ENCODE assay signal across 24 mouse cellular contexts in the genomic region with DNA sequence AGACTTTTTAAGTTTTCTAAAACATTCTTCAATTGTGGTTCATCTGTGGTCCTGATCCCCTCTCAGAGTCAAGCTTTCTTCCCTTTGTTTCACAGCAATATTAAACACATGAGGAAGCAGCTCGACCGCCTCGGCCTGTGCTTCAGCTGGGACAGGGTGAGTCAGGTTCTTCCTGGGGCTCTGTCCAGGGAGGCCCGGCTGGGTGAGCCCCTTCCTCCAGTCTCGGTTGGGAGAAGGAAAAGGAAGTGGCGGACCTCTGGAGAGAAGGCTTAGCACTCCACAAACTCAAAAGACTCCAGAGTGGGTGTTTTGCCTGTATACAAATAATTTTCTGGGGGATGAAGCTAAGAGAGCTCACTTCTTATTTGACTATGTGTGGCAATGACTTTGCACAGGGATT. TPM values are rescaled to one million over a fixed set of nuclear protein-coding genes. Genes with fewer than 3 reads are reported as not detected.
DNase-seq lines count a peak whose midpoint lies in the region; ATAC-seq and TF ChIP-seq lines count a peak whose summit lies in the region.
"Had no signal": no experiment of that assay in that cellular context is flagged by ENCODE, and none has a peak within 500 bp of the region (broad histone marks: within the 10 kb centered on the region; RNA-seq: fewer than 3 reads in every experiment).

No protein-coding gene starts in this region.

- no peak overlapping the region for H3K9ac ChIP-seq in kidney, embryonic 15.5 days
- no peak overlapping the region for H3K9ac ChIP-seq in limb, embryonic 12.5 days (replicated peaks)
- no peak overlapping the region for H3K9ac ChIP-seq in stomach, embryonic 16.5 days (ENCODE audit: low read length)
- H3K9ac ChIP-seq in stomach, postnatal 0 days (ENCODE audit: low read length), result no peak overlapping the region
- H3K9ac ChIP-seq: embryonic facial prominence, embryonic 12.5 days; embryonic facial prominence, embryonic 15.5 days; forebrain, postnatal 0 days; heart, embryonic 13.5 days; hindbrain, embryonic 14.5 days had no signal

- no peak for TF ChIP-seq CTCF in stomach, postnatal 0 days (IDR thresholded peaks at IDR 0.05; ENCODE audit: low read depth)

- ATAC-seq in kidney, embryonic 15.5 days (replicated peaks; ENCODE audit: low FRiP score), result no peak
- ATAC-seq in limb, embryonic 12.5 days (ENCODE audit: insufficient number of reproducible peaks, insufficient read depth, low FRiP score, low TSS enrichment, low read depth), result no peak
- ATAC-seq in stomach, embryonic 16.5 days (ENCODE audit: insufficient read depth, low FRiP score), result peak; percentile 39; the same call in 1 of the 2 replicates
- no peak for ATAC-seq in stomach, postnatal 0 days (ENCODE audit: low FRiP score, low TSS enrichment)
- ATAC-seq: CD4-positive, CD25-positive, alpha-beta regulatory T cell, adult 4 months; forebrain, embryonic 14.5 days; forebrain, postnatal 0 days had no signal

- H3K4me2 ChIP-seq in kidney, embryonic 15.5 days, result no peak overlapping the region
- no peak overlapping the region for H3K4me2 ChIP-seq in limb, embryonic 12.5 days
- no peak overlapping the region for H3K4me2 ChIP-seq in stomach, embryonic 16.5 days (ENCODE audit: low read depth, low read length)
- H3K4me2 ChIP-seq in stomach, postnatal 0 days (replicated peaks; ENCODE audit: low read depth), result no peak overlapping the region
- H3K4me2 ChIP-seq: embryonic facial prominence, embryonic 12.5 days; embryonic facial prominence, embryonic 15.5 days; heart, embryonic 13.5 days; hindbrain, embryonic 14.5 days had no signal

- H3K36me3 ChIP-seq in kidney, embryonic 15.5 days, result peaks cover 5% of the 10 kb centered on the region; the same call in 1 of the 2 replicates
- peaks cover 5% of the 10 kb centered on the region; the same call in 1 of the 2 replicates for H3K36me3 ChIP-seq in limb, embryonic 12.5 days
- H3K36me3 ChIP-seq in limb, embryonic 10.5 days, result peaks cover 5% of the 10 kb centered on the region; the same call in 1 of the 2 replicates
- H3K36me3 ChIP-seq in stomach, embryonic 16.5 days (ENCODE audit: control insufficient read depth, insufficient read depth, low read length), result no peaks in the 10 kb centered on the region
- H3K36me3 ChIP-seq in stomach, postnatal 0 days (ENCODE audit: control insufficient read depth, insufficient read depth, low read length), result 0 out of 2 replicates have a peak, but pooled peaks cover 1% of the 10 kb centered on the region
- H3K36me3 ChIP-seq: embryonic facial prominence, embryonic 12.5 days had no signal

- H3K9me3 ChIP-seq in kidney, embryonic 15.5 days (replicated peaks), result no peaks in the 10 kb centered on the region
- no peaks in the 10 kb centered on the region for H3K9me3 ChIP-seq in limb, embryonic 12.5 days
- no peaks in the 10 kb centered on the region for H3K9me3 ChIP-seq in limb, embryonic 10.5 days (replicated peaks)
- H3K9me3 ChIP-seq in stomach, embryonic 16.5 days (replicated peaks; ENCODE audit: control insufficient read depth, low read length), result no peaks in the 10 kb centered on the region
- no peaks in the 10 kb centered on the region for H3K9me3 ChIP-seq in stomach, postnatal 0 days (ENCODE audit: control insufficient read depth, low read length)
- H3K9me3 ChIP-seq: embryonic facial prominence, embryonic 12.5 days; embryonic facial prominence, embryonic 15.5 days; heart, embryonic 13.5 days had no signal

- DNase-seq in kidney, adult 8-10 months, result no peak
- no peak for DNase-seq in limb, embryonic 10.5 days (ENCODE audit: low spot score)
- DNase-seq in stomach, postnatal 0 days (ENCODE audit: low spot score), result no peak
- DNase-seq: adrenal gland, adult 2 months; adrenal gland, postnatal 14 days; cerebellum, adult 11 months; cerebellum, adult 2 months; cerebellum, adult 9-11 months; cerebellum, postnatal 25 days; forebrain, postnatal 0 days; gastrocnemius, adult 2 months; gastrocnemius, postnatal 14 days; heart, adult 18-20 months; heart, postnatal 14 days; heart, postnatal 4 days had no signal

- H3K4me3 ChIP-seq in kidney, embryonic 15.5 days (replicated peaks), result no peak overlapping the region
- H3K4me3 ChIP-seq in limb, embryonic 12.5 days (replicated peaks), result no peak overlapping the region
- no peak overlapping the region for H3K4me3 ChIP-seq in limb, embryonic 10.5 days
- no peak overlapping the region for H3K4me3 ChIP-seq in stomach, embryonic 16.5 days (replicated peaks; ENCODE audit: low read length)
- H3K4me3 ChIP-seq in stomach, postnatal 0 days (ENCODE audit: low read depth, low read length), result no peak overlapping the region
- H3K4me3 ChIP-seq: embryonic facial prominence, embryonic 12.5 days; embryonic facial prominence, embryonic 15.5 days; gastrocnemius, adult 2 months; heart, embryonic 13.5 days had no signal

- WGBS in kidney, embryonic 15.5 days, result 57% methylated on average over 6 of the region's 6 CpGs
- 84% methylated on average over 6 of the region's 6 CpGs for WGBS in limb, embryonic 12.5 days
- WGBS in limb, embryonic 10.5 days, result 81% methylated on average over 6 of the region's 6 CpGs
- 29% methylated on average over 6 of the region's 6 CpGs for WGBS in stomach, embryonic 16.5 days
- 30% methylated on average over 6 of the region's 6 CpGs for WGBS in stomach, postnatal 0 days

- TF ChIP-seq EP300 in stomach, postnatal 0 days (optimal IDR thresholded peaks at IDR 0.05), result no peak

- H3K27me3 ChIP-seq in kidney, embryonic 15.5 days, result no peaks in the 10 kb centered on the region
- H3K27me3 ChIP-seq in limb, embryonic 12.5 days, result no peaks in the 10 kb centered on the region
- no peaks in the 10 kb centered on the region for H3K27me3 ChIP-seq in limb, embryonic 10.5 days (ENCODE audit: low read depth, poor library complexity, severe bottlenecking)
- no peaks in the 10 kb centered on the region for H3K27me3 ChIP-seq in stomach, embryonic 16.5 days (ENCODE audit: control insufficient read depth, insufficient read depth, low read length)
- no peaks in the 10 kb centered on the region for H3K27me3 ChIP-seq in stomach, postnatal 0 days (ENCODE audit: control insufficient read depth, insufficient read depth, low read length)
- H3K27me3 ChIP-seq: embryonic facial prominence, embryonic 12.5 days; embryonic facial prominence, embryonic 15.5 days; heart, embryonic 13.5 days had no signal

- H3K4me1 ChIP-seq in kidney, embryonic 15.5 days, result peaks cover 9% of the 10 kb centered on the region
- peaks cover 12% of the 10 kb centered on the region for H3K4me1 ChIP-seq in limb, embryonic 12.5 days (replicated peaks)
- H3K4me1 ChIP-seq in limb, embryonic 10.5 days, result no peaks in the 10 kb centered on the region
- H3K4me1 ChIP-seq in stomach, embryonic 16.5 days (ENCODE audit: control insufficient read depth, insufficient read depth, low read length), result peaks cover 13% of the 10 kb centered on the region
- no peaks in the 10 kb centered on the region; the same call in 1 of the 2 replicates for H3K4me1 ChIP-seq in stomach, postnatal 0 days (replicated peaks; ENCODE audit: control insufficient read depth, insufficient read depth)
- H3K4me1 ChIP-seq: embryonic facial prominence, embryonic 12.5 days; heart, embryonic 13.5 days had no signal

- 0 out of 2 replicates have a peak overlapping the region, but pooled peaks have one; percentile 18 for H3K27ac ChIP-seq in kidney, embryonic 15.5 days
- peak overlapping the region; percentile 72 for H3K27ac ChIP-seq in limb, embryonic 12.5 days
- H3K27ac ChIP-seq in limb, embryonic 10.5 days, result no peak overlapping the region
- H3K27ac ChIP-seq in stomach, embryonic 16.5 days (ENCODE audit: low read length), result no peak overlapping the region
- no peak overlapping the region for H3K27ac ChIP-seq in stomach, postnatal 0 days (replicated peaks)
- H3K27ac ChIP-seq: embryonic facial prominence, embryonic 12.5 days; embryonic facial prominence, embryonic 15.5 days; gastrocnemius, adult 2 months; heart, embryonic 13.5 days; hindbrain, embryonic 14.5 days had no signal

RNA-seq across cellular contexts. Expression of a gene that starts 28.1 kb away (rescaled TPM):
- polyA plus RNA-seq in kidney, embryonic 15.5 days (2015; fragmentation: Nextera tagmentation; extraction: Ambion mirVana), result 934 and 964 TPM in 2 replicates
- polyA plus RNA-seq in limb, embryonic 12.5 days (2016; fragmentation: Nextera tagmentation; extraction: Ambion mirVana), result 1,119 and 1,204 TPM in 2 replicates
- polyA plus RNA-seq in limb, embryonic 10.5 days (2016; fragmentation: Nextera tagmentation; extraction: Ambion mirVana), result 750 and 785 TPM in 2 replicates
- polyA plus RNA-seq in stomach, embryonic 16.5 days (2015; fragmentation: Nextera tagmentation; extraction: Ambion mirVana), result 790 and 882 TPM in 2 replicates
- 1,098 and 1,252 TPM in 2 replicates for polyA plus RNA-seq in stomach, postnatal 0 days (2015; fragmentation: Nextera tagmentation; extraction: Ambion mirVana)

Comparison
In these comparisons a context has a peak if more than half of its experiments do, and no peak if none do; other contexts are left out.
1. H3K27ac ChIP-seq: peak in kidney, embryonic 15.5 days (single experiment) and limb, embryonic 12.5 days (single experiment); none in limb, embryonic 10.5 days (single experiment), stomach, embryonic 16.5 days (single experiment) and stomach, postnatal 0 days (single experiment).